Mouse (Mus musculus): ENCODE results near the gene Atad1. TPM values are rescaled to one million over a fixed set of nuclear protein-coding genes. Genes with fewer than 3 reads are reported as not detected.

Atad1 gene
- polyA plus RNA-seq, 1 experiment from 2014 or later, result 63.7 TPM

DNA sequence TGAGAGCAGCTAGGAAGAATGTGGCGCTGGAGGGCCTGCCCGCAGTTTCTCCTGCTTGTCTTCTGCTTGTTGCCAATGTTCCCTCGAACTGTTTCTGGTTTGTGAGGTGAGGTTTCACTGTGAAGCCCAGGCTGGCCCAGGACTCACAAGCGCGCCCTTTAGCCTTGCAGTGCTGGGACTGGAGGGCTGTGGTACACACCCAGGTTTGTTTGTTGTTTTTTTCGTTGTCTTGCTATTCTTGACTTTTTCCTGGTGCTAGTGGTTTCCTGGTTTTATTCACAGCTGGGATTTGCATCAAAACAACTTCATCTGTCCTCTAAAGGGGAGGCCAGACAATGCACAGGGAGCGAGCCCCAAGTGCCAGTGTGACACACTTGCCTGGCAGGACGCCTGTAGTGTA lies 104.7 kb downstream of the Atad1 start:
- no peak overlapping the region for H3K4me3 ChIP-seq
- no peak overlapping the region for H3K27ac ChIP-seq
- WGBS, result 83% methylated on average over 8 of the region's 8 CpGs
- no peak overlapping the region for H3K4me2 ChIP-seq (replicated peaks)
- ATAC-seq (ENCODE audit: low FRiP score, low read depth), result no peak
- peaks cover 49% of the 10 kb centered on the region for H3K36me3 ChIP-seq
- no peaks in the 10 kb centered on the region for H3K27me3 ChIP-seq
- no peaks in the 10 kb centered on the region for H3K4me1 ChIP-seq
- H3K9me3 ChIP-seq, result no peaks in the 10 kb centered on the region
- no peak overlapping the region for H3K9ac ChIP-seq

DNA sequence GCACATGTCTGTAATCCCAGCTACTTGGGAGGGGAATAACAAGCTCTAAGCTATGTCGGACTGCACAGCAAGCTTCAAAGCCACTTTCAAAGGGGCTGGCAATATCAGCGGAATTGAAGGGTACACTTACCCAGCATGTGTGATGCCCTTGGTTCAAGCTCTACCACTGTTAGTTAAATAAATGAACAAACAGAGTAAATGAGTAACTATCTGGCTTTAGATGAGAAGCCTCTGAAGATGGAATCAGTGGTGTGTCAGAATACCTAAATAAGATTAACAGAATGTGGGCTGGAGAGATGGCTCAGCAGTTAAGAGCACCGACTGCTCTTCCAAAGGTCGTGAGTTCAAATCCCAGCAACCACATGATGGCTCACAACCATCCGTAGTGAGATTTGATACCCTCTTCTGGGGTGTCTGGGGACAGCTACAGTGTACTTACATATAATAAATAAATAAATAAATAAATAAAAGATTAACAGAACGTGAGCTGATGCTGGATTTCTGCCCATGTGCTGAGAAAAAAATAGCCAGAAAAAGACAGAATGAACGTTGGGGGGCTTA lies 110.9 kb downstream of the Atad1 start:
- Histone ChIP-seq H3K4me2 (replicated peaks) (no peak overlapping the region), H3K27me3 (no peaks in the 10 kb centered on the region), H3K9me3 (no peaks in the 10 kb centered on the region), H3K9ac (no peak overlapping the region), H3K27ac (no peak overlapping the region), H3K36me3 (peaks cover 7% of the 10 kb centered on the region; the same call in 1 of the 2 replicates), H3K4me1 (peaks cover 7% of the 10 kb centered on the region; the same call in 1 of the 2 replicates), H3K4me3 (no peak overlapping the region)
- ATAC-seq (ENCODE audit: low FRiP score, low read depth), result no peak
- WGBS, result 75% methylated on average over 7 of the region's 7 CpGs

GRCm38 (mm10) chr19:32627631-32628030 lies 112.0 kb downstream of the Atad1 start:
- Histone ChIP-seq H3K4me3 (no peak overlapping the region), H3K9me3 (no peaks in the 10 kb centered on the region), H3K4me2 (replicated peaks) (no peak overlapping the region), H3K27ac (no peak overlapping the region), H3K36me3 (peaks cover 7% of the 10 kb centered on the region; the same call in 1 of the 2 replicates), H3K27me3 (no peaks in the 10 kb centered on the region), H3K9ac (no peak overlapping the region), H3K4me1 (peaks cover 7% of the 10 kb centered on the region; the same call in 1 of the 2 replicates)
- WGBS, result 85% methylated on average over 4 of the region's 4 CpGs
- no peak for ATAC-seq (ENCODE audit: low FRiP score, low read depth)

- ATAC-seq (ENCODE audit: low FRiP score, low read depth), result no peak
- 61% methylated on average over 13 of the region's 13 CpGs for WGBS
- no peak overlapping the region for H3K27ac ChIP-seq
These were observed 112.7 kb downstream of the Atad1 start for GRCm38 (mm10) chr19:32626768-32627331.

GRCm38 (mm10) chr19:32622142-32622541 lies 117.4 kb downstream of the Atad1 start:
- WGBS, result 77% methylated on average over 3 of the region's 3 CpGs

More at GRCm38 (mm10) chr19:32626768-32627331, 112.7 kb downstream of the Atad1 start:
- Histone ChIP-seq H3K9me3 (no peaks in the 10 kb centered on the region), H3K4me1 (peaks cover 7% of the 10 kb centered on the region; the same call in 1 of the 2 replicates), H3K4me2 (replicated peaks) (no peak overlapping the region), H3K9ac (no peak overlapping the region), H3K27me3 (no peaks in the 10 kb centered on the region), H3K4me3 (no peak overlapping the region), H3K36me3 (peaks cover 7% of the 10 kb centered on the region)

More at GRCm38 (mm10) chr19:32622142-32622541, 117.4 kb downstream of the Atad1 start:
- Histone ChIP-seq H3K27ac (no peak overlapping the region), H3K9ac (no peak overlapping the region), H3K4me3 (no peak overlapping the region), H3K27me3 (no peaks in the 10 kb centered on the region), H3K4me1 (peaks cover 13% of the 10 kb centered on the region), H3K4me2 (replicated peaks) (no peak overlapping the region), H3K36me3 (peaks cover 7% of the 10 kb centered on the region), H3K9me3 (no peaks in the 10 kb centered on the region)
- no peak for ATAC-seq (ENCODE audit: low FRiP score, low read depth)

Other genes with a start within 250 kb of the Atad1 start
- gene Papss2, start 144.0 kb downstream of the Atad1 start, polyA plus RNA-seq (2015; fragmentation: Nextera tagmentation; extraction: Ambion mirVana), result 48.0 and 49.1 TPM in 2 replicates
- gene Pten, start 17.7 kb upstream of the Atad1 start, polyA plus RNA-seq (2015; fragmentation: Nextera tagmentation; extraction: Ambion mirVana), result 8.1 and 9.3 TPM in 2 replicates